Mouse (Mus musculus) neural tube, embryonic 14.5 days (tissue): ENCODE data around the gene Runx3. TPM values are rescaled to one million over a fixed set of nuclear protein-coding genes. Genes with fewer than 3 reads are reported as not detected.

Source experiments
- ATAC-seq: fragments of 200-750 bp; cut with Nextera tagmentation; 2 replicates; pipeline ENCODE4 v1.8.0; 2017; ENCODE audit warnings: low read depth, mild to moderate bottlenecking, moderate TSS enrichment, moderate library complexity
- H3K27ac ChIP-seq: fragments of 300-500 bp; sonication (generic); 2 replicates; pipeline ENCODE4 v1.5.1; 2014; ENCODE audit warnings: low read depth, mild to moderate bottlenecking, control low read depth, low read length, moderate library complexity, mixed read lengths
- H3K27me3 ChIP-seq: fragments of 300-500 bp; sonication (generic); 2 replicates; pipeline ENCODE4 v1.6.1; 2014; ENCODE audit warnings: low read length; ENCODE audit not compliant: control insufficient read depth, insufficient read depth
- H3K36me3 ChIP-seq: fragments of 300-500 bp; sonication (generic); 2 replicates; pipeline ENCODE4 v1.6.1; 2014; ENCODE audit warnings: low read length, mixed read lengths; ENCODE audit not compliant: control insufficient read depth, insufficient read depth
- H3K4me1 ChIP-seq: fragments of 300-500 bp; sonication (generic); 2 replicates; pipeline ENCODE4 v1.6.1; 2014; ENCODE audit warnings: low read length; ENCODE audit not compliant: control insufficient read depth, insufficient read depth
- H3K4me2 ChIP-seq: fragments of 300-500 bp; sonication (generic); 2 replicates; pipeline ENCODE4 v1.6.1; 2014; ENCODE audit warnings: mild to moderate bottlenecking, low read depth, low read length, control low read depth
- H3K4me3 ChIP-seq: fragments of 300-500 bp; sonication (generic); 2 replicates; pipeline ENCODE4 v1.5.1; 2014; ENCODE audit warnings: low read depth, low read length, control low read depth, mixed read lengths
- H3K9ac ChIP-seq: fragments of 300-500 bp; sonication (generic); replicated peaks from 2 replicates; pipeline ENCODE4 v1.6.1; 2014; ENCODE audit warnings: low read depth, mild to moderate bottlenecking, control low read depth, low read length, mixed read lengths
- H3K9me3 ChIP-seq: fragments of 300-500 bp; sonication (generic); 2 replicates; pipeline ENCODE4 v1.6.1; 2016; ENCODE audit warnings: low read length; ENCODE audit not compliant: control insufficient read depth
- WGBS: fragments of 180-500 bp; shearing (Covaris S2); extraction: QIAGEN DNeasy Blood & Tissue Kit; methylation state at CpG from one replicate; pipeline ENCODE4 v1.1.7; 2014; 5-methylcytosine and 5-hydroxymethylcytosine counted together
- polyA plus RNA-seq: library from polyadenylated mRNA; unstranded; fragments of >200 nt; fragmentation: Nextera tagmentation; extraction: Ambion mirVana; gene quantifications from 2 replicates; pipeline ENCODE4 v1.2.1, GENCODE M21; 2014

Runx3 gene
- polyA plus RNA-seq, 1 experiment from 2014 or later, result not detected

DNA sequence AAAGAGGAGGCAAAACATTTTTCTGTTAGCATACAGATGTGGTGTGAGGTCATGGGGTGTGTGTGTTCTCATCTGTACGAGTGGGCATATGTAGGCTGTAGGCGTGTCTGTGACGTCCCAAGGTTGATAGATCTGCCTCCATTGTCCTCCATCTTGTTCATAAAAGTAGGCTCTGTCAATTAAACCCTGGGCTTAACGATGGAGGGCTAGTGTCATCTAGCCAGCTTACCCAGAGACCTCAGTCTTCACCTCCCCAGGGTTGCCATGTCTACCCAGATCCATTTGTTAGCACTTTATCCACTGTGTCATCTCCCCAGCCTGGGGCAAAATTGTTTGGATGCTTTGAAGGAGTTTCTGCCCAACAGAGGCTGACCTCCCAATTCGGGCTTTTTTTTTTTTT is 84.2 kb downstream of the Runx3 start:
- no peak overlapping the region for H3K4me3 ChIP-seq
- 0 out of 2 replicates have a peak, but pooled peaks cover 8% of the 10 kb centered on the region for H3K4me1 ChIP-seq
- no peak overlapping the region for H3K9ac ChIP-seq
- H3K36me3 ChIP-seq, result no peaks in the 10 kb centered on the region
- WGBS, result 49% methylated on average over 5 of the region's 5 CpGs
- H3K27ac ChIP-seq, result no peak overlapping the region
- no peak overlapping the region for H3K4me2 ChIP-seq
- no peak for ATAC-seq
- H3K9me3 ChIP-seq, result no peaks in the 10 kb centered on the region
- H3K27me3 ChIP-seq, result peaks cover 10% of the 10 kb centered on the region

DNA sequence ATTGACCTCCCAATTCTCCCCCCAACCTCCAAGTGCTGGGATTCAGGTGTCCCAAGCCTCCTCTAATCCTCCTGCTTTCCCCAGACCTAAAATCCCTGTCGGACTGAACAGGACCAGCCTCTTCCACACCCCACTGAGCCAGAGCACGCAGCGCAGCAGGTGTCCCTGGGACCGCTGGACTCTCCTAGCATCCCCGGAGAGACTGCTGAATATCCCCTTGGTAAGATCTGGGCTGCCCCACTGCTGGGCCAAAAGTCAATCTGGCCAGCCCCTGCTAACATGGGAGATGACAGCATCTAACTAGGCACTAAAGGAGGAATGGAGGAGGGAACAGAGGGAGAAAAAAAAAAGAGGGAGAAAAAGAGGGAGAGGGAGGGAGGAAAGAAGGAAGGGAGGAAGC is 84.8 kb downstream of the Runx3 start:
- Histone ChIP-seq H3K27me3 (peaks cover 10% of the 10 kb centered on the region), H3K4me1 (0 out of 2 replicates have a peak, but pooled peaks cover 8% of the 10 kb centered on the region), H3K36me3 (no peaks in the 10 kb centered on the region), H3K4me2 (no peak overlapping the region), H3K27ac (no peak overlapping the region), H3K9me3 (no peaks in the 10 kb centered on the region), H3K9ac (no peak overlapping the region), H3K4me3 (no peak overlapping the region)
- ATAC-seq, result no peak
- 14% methylated on average over 5 of the region's 5 CpGs for WGBS

DNA sequence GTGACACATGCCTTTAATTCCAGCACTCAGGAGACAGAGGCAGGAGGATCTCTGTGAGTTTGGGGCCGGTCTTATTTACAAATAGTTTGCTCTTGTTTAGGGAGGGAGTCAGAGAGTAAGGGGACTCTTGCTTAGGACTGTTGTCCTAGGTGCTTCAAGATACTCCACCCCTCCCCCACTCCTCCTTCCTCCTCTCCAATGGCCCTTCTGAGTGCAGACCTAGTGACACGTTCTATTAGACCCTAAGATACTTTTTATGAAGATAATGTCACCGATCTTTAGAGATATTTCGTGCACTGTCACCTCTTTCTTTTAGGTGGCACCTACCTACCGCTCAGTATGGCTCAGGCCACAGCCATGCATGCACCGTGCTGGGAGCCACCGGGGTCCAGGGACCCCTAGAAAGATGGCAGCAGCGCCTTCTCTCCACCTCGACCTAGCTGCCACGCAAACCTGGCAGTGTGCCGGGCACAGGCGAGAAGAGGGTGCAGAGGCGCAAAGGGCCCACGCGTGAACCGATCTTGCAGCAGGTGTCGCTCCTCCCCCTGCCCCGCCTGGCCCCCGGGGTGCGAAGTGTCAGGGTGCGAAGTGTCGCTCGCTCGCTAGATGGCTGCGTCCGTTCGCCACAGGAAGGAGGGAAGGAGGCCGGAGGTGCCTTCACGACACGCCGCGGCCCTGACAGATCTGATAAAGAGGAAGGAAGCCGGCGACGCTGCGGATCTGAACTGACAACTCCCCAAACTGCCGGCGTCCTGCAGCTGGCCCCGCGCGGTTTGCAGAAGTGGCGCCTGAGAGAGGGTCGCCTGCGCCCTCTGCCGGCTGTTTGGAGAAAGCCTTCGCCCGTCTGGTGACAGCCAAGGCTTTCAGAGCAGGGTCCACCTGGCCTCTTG is 85.5 kb downstream of the Runx3 start:
- peak overlapping the region; percentile 39; the same call in 1 of the 2 replicates for H3K9ac ChIP-seq
- peak overlapping the region; percentile 27 for H3K4me3 ChIP-seq
- no peak overlapping the region for H3K27ac ChIP-seq
- peak overlapping the region; percentile 67 for H3K4me2 ChIP-seq
- H3K27me3 ChIP-seq, result peaks cover 10% of the 10 kb centered on the region
- ATAC-seq, result peak; percentile 68
- no peaks in the 10 kb centered on the region for H3K36me3 ChIP-seq
- 2% methylated on average over 47 of the region's 47 CpGs for WGBS
- H3K9me3 ChIP-seq, result no peaks in the 10 kb centered on the region
- 0 out of 2 replicates have a peak, but pooled peaks cover 8% of the 10 kb centered on the region for H3K4me1 ChIP-seq

DNA sequence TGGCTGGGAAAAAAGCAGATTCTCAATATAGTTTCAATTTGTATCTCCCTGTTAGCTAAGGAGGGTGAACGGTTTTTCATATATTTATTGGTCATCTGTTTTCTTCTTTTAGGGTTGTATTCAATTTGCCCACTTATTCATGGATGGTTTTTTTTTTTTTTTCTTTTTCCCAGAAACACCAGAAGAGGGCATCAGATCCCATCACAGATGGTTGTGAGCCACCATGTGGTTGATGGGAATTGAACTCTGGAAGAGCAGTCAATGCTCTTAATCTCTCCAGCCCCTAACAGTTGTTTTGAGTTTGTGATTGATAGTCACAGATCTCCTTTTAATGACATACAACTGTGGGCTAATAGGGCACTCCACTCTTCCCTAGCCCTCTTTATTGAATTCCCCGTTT is 89.4 kb downstream of the Runx3 start:
- 71% methylated on average over 2 of the region's 2 CpGs for WGBS
- H3K4me2 ChIP-seq, result no peak overlapping the region
- H3K36me3 ChIP-seq, result no peaks in the 10 kb centered on the region
- H3K4me3 ChIP-seq, result no peak overlapping the region
- no peaks in the 10 kb centered on the region for H3K9me3 ChIP-seq
- H3K27me3 ChIP-seq, result peaks cover 7% of the 10 kb centered on the region
- no peak overlapping the region for H3K27ac ChIP-seq
- 0 out of 2 replicates have a peak, but pooled peaks cover 3% of the 10 kb centered on the region for H3K4me1 ChIP-seq
- ATAC-seq, result no peak
- H3K9ac ChIP-seq, result no peak overlapping the region

DNA sequence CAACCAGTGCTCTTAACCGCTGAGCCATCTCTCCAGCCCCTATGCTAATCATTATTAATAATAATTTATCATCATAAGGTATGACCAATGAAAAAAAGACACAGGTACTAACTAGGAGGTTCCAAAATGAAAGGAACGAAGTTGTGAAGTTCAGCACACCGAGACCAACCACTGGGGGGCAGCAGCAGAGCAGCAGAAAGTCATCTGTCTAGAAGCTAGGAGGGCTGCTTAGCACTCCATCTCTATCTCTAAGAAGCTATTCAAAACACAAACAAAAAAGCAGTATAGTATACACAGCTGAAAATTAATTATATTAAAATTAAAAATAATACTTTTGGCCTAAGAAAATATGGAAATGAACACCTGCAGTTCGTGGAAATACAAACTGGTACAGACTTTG is 99.2 kb downstream of the Runx3 start:
- peaks cover 9% of the 10 kb centered on the region for H3K36me3 ChIP-seq
- H3K4me1 ChIP-seq, result no peaks in the 10 kb centered on the region
- WGBS, result 64% methylated on average over 4 of the region's 4 CpGs
- no peak overlapping the region for H3K4me2 ChIP-seq
- no peak overlapping the region for H3K27ac ChIP-seq
- no peak overlapping the region for H3K9ac ChIP-seq
- ATAC-seq, result no peak
- no peak overlapping the region for H3K4me3 ChIP-seq
- no peaks in the 10 kb centered on the region for H3K9me3 ChIP-seq
- no peaks in the 10 kb centered on the region for H3K27me3 ChIP-seq

DNA sequence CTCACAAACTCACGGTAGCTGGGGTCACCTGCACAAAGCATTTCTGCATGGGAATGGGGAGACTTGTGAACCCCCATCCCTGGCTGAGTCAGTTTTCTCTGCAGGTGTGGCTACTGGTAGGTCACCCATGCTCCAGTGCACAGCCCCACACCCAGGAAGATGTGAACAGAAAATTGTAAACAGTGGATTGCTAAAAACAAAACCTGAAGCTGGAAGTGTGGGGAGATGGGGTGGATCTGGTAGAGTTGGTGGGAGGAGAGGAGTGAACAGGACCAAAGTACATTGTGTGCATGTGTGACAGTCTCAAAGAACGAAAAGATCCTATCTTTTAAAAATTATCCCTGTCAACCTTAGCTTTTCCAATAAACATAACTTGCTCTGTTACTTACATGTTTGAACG is 100.2 kb downstream of the Runx3 start:
- 94% methylated on average over 3 of the region's 3 CpGs for WGBS

DNA sequence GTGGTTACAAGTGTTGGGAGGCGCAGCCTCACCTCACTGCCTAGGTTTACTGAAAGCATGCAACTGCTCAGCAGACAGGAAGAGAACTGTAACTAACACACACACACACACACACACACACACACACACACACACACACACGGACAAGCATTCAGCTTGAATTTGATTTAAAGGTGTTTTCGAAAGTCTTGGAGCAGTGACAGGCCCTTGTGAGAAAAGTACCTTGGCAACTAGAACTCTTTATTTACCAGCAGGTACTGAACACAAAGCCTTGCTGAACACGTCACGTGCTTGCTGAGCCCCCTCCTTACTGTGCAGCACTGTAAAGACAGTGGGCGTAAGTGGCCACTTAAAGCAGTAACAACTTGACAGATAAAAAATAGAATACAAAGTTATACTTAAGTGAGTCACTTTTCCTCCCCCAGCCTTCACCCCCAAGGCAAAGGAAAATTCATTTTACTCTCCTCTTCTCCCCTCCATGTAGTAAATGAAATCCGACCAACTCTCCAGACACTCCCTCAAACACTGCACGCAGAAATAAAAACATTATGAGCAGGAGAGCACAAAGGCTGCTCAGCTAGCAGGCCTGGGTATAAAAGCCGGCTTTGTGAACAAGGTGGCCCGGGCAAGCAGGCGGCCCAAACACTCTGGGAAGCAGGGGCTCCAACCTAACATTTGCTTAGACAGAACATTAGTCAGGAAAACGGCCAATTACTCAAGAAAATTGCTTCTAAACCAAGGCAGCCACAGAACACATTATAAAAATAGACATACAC is 101.4 kb downstream of the Runx3 start:
- Histone ChIP-seq H3K4me2 (no peak overlapping the region), H3K4me3 (no peak overlapping the region), H3K4me1 (no peaks in the 10 kb centered on the region), H3K27me3 (no peaks in the 10 kb centered on the region), H3K9ac (no peak overlapping the region), H3K9me3 (no peaks in the 10 kb centered on the region), H3K36me3 (peaks cover 5% of the 10 kb centered on the region; the same call in 1 of the 2 replicates), H3K27ac (no peak overlapping the region)
- 80% methylated on average over 12 of the region's 12 CpGs for WGBS
- no peak for ATAC-seq

More for the DNA sequence above, 100.2 kb downstream of the Runx3 start:
- H3K27me3 ChIP-seq, result no peaks in the 10 kb centered on the region
- no peak overlapping the region for H3K4me3 ChIP-seq
- H3K4me1 ChIP-seq, result no peaks in the 10 kb centered on the region
- ATAC-seq, result no peak
- H3K27ac ChIP-seq, result no peak overlapping the region
- H3K4me2 ChIP-seq, result no peak overlapping the region
- H3K36me3 ChIP-seq, result peaks cover 9% of the 10 kb centered on the region
- no peak overlapping the region for H3K9ac ChIP-seq
- no peaks in the 10 kb centered on the region for H3K9me3 ChIP-seq

- Histone ChIP-seq H3K4me3 (no peak overlapping the region), H3K4me1 (no peaks in the 10 kb centered on the region), H3K9me3 (no peaks in the 10 kb centered on the region), H3K27me3 (no peaks in the 10 kb centered on the region), H3K36me3 (peaks cover 5% of the 10 kb centered on the region; the same call in 1 of the 2 replicates), H3K27ac (no peak overlapping the region), H3K4me2 (no peak overlapping the region), H3K9ac (no peak overlapping the region)
- WGBS, result 85% methylated on average over 9 of the region's 9 CpGs
- no peak for ATAC-seq
These were observed 103.4 kb downstream of the Runx3 start for GRCm38 (mm10) chr4:135223808-135224207.
